Mouse (Mus musculus) megakaryocyte, embryonic 14.5 days (primary cell): ENCODE measurements around the gene Tigit.

Source experiments
- FLI1 ChIP-seq: IDR thresholded peaks from 2 replicates; pipeline ENCODE4 v1.6.1; 2012; ENCODE audit warnings: low read length, inconsistent platforms, mixed read lengths
- GATA1 ChIP-seq: IDR thresholded peaks from 3 replicates; pipeline ENCODE4 v1.6.1; 2012; ENCODE audit warnings: mixed read lengths, low read length, inconsistent platforms, borderline replicate concordance

DNA sequence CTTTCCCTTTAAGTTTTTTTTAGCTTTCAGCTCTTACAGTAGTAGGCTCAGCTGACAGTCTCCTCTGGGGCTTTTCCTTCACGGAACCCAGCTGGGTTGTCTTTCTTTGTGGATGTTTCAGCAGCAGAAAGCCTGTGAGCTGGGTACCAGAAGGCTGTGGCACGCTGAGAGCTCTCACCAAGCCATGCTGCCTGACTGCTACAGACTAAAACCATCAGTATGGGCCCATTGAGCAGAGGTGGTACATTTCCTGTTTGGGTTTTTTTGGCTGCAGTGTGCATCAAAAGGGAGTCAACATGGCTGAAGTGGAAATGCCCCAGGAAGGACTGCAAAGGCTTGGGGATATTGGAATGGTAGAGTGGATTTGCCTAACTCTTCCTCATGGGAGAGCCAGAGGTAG lies 64.2 kb downstream of the Tigit start:
- TF ChIP-seq GATA1 (no peak), FLI1 (no peak)
